Mouse (Mus musculus): Measurements from ENCODE around the gene 4921524J17Rik. TPM values are rescaled to one million over a fixed set of nuclear protein-coding genes. Genes with fewer than 3 reads are reported as not detected.
A peak's percentile ranks its signal among the peaks of the same experiment; 100 is the strongest.

Gene 4921524J17Rik
- polyA plus RNA-seq, 1 experiment from 2014 or later = 45.0 TPM

- no peak overlapping the region for H3K4me3 ChIP-seq (ENCODE audit: low read depth, low read length)
- H3K4me2 ChIP-seq (ENCODE audit: low read depth, severe bottlenecking) = no peak overlapping the region
- 72% methylated on average over 12 of the region's 12 CpGs for WGBS
- no peaks in the 10 kb centered on the region for H3K27me3 ChIP-seq (ENCODE audit: control insufficient read depth, insufficient read depth, low read length)
- no peaks in the 10 kb centered on the region for H3K9me3 ChIP-seq (ENCODE audit: control insufficient read depth, low read length)
- ATAC-seq (ENCODE audit: insufficient number of reproducible peaks, low FRiP score, low TSS enrichment, low read depth) (no peak), DNase-seq (ENCODE audit: low spot score) (no peak)
- peaks cover 9% of the 10 kb centered on the region; the same call in 1 of the 2 replicates for H3K4me1 ChIP-seq (ENCODE audit: control insufficient read depth, insufficient read depth, low read length)
- no peaks in the 10 kb centered on the region for H3K36me3 ChIP-seq (ENCODE audit: control insufficient read depth, insufficient read depth, low read length)
- no peak overlapping the region for H3K9ac ChIP-seq (ENCODE audit: low read length)
- H3K27ac ChIP-seq (replicated peaks; ENCODE audit: low read depth, low read length) = no peak overlapping the region
Observed at GRCm38 (mm10) chr8:85434817-85435216, 2.2 kb upstream of the 4921524J17Rik start.

- peaks cover 9% of the 10 kb centered on the region; the same call in 1 of the 2 replicates for H3K4me1 ChIP-seq (ENCODE audit: control insufficient read depth, insufficient read depth, low read length)
- 3% methylated on average over 6 of the region's 6 CpGs for WGBS
- DNase-seq (ENCODE audit: low spot score) (no peak), ATAC-seq (ENCODE audit: insufficient number of reproducible peaks, low FRiP score, low TSS enrichment, low read depth) (peak; percentile 45; the same call in 1 of the 2 replicates)
- H3K36me3 ChIP-seq (ENCODE audit: control insufficient read depth, insufficient read depth, low read length) = no peaks in the 10 kb centered on the region
- H3K9me3 ChIP-seq (ENCODE audit: control insufficient read depth, low read length) = no peaks in the 10 kb centered on the region
- H3K27me3 ChIP-seq (ENCODE audit: control insufficient read depth, insufficient read depth, low read length) = no peaks in the 10 kb centered on the region
- H3K9ac ChIP-seq (ENCODE audit: low read length) = peak overlapping the region; percentile 47; the same call in 1 of the 2 replicates
- H3K4me3 ChIP-seq (ENCODE audit: low read depth, low read length) = peak overlapping the region; percentile 53
- H3K27ac ChIP-seq (replicated peaks; ENCODE audit: low read depth, low read length) = no peak overlapping the region; the same call in 1 of the 2 replicates
- peak overlapping the region; percentile 45 for H3K4me2 ChIP-seq (ENCODE audit: low read depth, severe bottlenecking)
Observed at GRCm38 (mm10) chr8:85433017-85433393, 372 bp upstream of the 4921524J17Rik start.

- H3K4me1 ChIP-seq (ENCODE audit: control insufficient read depth, insufficient read depth, low read length) = peaks cover 9% of the 10 kb centered on the region; the same call in 1 of the 2 replicates
- no peaks in the 10 kb centered on the region for H3K9me3 ChIP-seq (ENCODE audit: control insufficient read depth, low read length)
- WGBS = 18% methylated on average over 10 of the region's 10 CpGs
- H3K27me3 ChIP-seq (ENCODE audit: control insufficient read depth, insufficient read depth, low read length) = no peaks in the 10 kb centered on the region
- H3K9ac ChIP-seq (ENCODE audit: low read length) = peak overlapping the region; percentile 89; the same call in 1 of the 2 replicates
- ATAC-seq (ENCODE audit: insufficient number of reproducible peaks, low FRiP score, low TSS enrichment, low read depth) (no peak), DNase-seq (ENCODE audit: low spot score) (no peak)
- peak overlapping the region; percentile 53 for H3K4me3 ChIP-seq (ENCODE audit: low read depth, low read length)
- no peaks in the 10 kb centered on the region; the same call in 1 of the 2 replicates for H3K36me3 ChIP-seq (ENCODE audit: control insufficient read depth, insufficient read depth, low read length)
- peak overlapping the region; percentile 45 for H3K4me2 ChIP-seq (ENCODE audit: low read depth, severe bottlenecking)
- peak overlapping the region; percentile 97; the same call in 1 of the 2 replicates for H3K27ac ChIP-seq (replicated peaks; ENCODE audit: low read depth, low read length)
Observed at GRCm38 (mm10) chr8:85431281-85432167, 1.1 kb downstream of the 4921524J17Rik start.

- H3K9me3 ChIP-seq (ENCODE audit: control insufficient read depth, low read length) = no peaks in the 10 kb centered on the region
- no peaks in the 10 kb centered on the region for H3K27me3 ChIP-seq (ENCODE audit: control insufficient read depth, insufficient read depth, low read length)
- peak overlapping the region; percentile 45 for H3K4me2 ChIP-seq (ENCODE audit: low read depth, severe bottlenecking)
- H3K9ac ChIP-seq (ENCODE audit: low read length) = no peak overlapping the region
- DNase-seq (ENCODE audit: low spot score) (peak; percentile 45), ATAC-seq (ENCODE audit: insufficient number of reproducible peaks, low FRiP score, low TSS enrichment, low read depth) (no peak)
- peaks cover 9% of the 10 kb centered on the region; the same call in 1 of the 2 replicates for H3K4me1 ChIP-seq (ENCODE audit: control insufficient read depth, insufficient read depth, low read length)
- no peak overlapping the region for H3K27ac ChIP-seq (replicated peaks; ENCODE audit: low read depth, low read length)
- H3K4me3 ChIP-seq (ENCODE audit: low read depth, low read length) = peak overlapping the region; percentile 53; the same call in 1 of the 2 replicates
- H3K36me3 ChIP-seq (ENCODE audit: control insufficient read depth, insufficient read depth, low read length) = no peaks in the 10 kb centered on the region; the same call in 1 of the 2 replicates
- 28% methylated on average over 3 of the region's 3 CpGs for WGBS
Observed at GRCm38 (mm10) chr8:85430801-85431200, 1.8 kb downstream of the 4921524J17Rik start.

GRCm38 (mm10) chr8:85429219-85429618, 3.4 kb downstream of the 4921524J17Rik start:
- no peak overlapping the region for H3K4me3 ChIP-seq (ENCODE audit: low read depth, low read length)
- DNase-seq (ENCODE audit: low spot score) (no peak), ATAC-seq (ENCODE audit: insufficient number of reproducible peaks, low FRiP score, low TSS enrichment, low read depth) (no peak)

GRCm38 (mm10) chr8:85427026-85427425, 5.6 kb downstream of the 4921524J17Rik start:
- no peak overlapping the region for H3K4me2 ChIP-seq (ENCODE audit: low read depth, severe bottlenecking)
- no peak for ATAC-seq (ENCODE audit: insufficient number of reproducible peaks, low FRiP score, low TSS enrichment, low read depth)
- 80% methylated on average over 4 of the region's 4 CpGs for WGBS
- no peak overlapping the region for H3K27ac ChIP-seq (replicated peaks; ENCODE audit: low read depth, low read length)
- H3K36me3 ChIP-seq (ENCODE audit: control insufficient read depth, insufficient read depth, low read length) = no peaks in the 10 kb centered on the region; the same call in 1 of the 2 replicates
- H3K9me3 ChIP-seq (ENCODE audit: control insufficient read depth, low read length) = no peaks in the 10 kb centered on the region
- no peak overlapping the region for H3K4me3 ChIP-seq (ENCODE audit: low read depth, low read length)
- H3K9ac ChIP-seq (ENCODE audit: low read length) = no peak overlapping the region
- DNase-seq (ENCODE audit: low spot score) = no peak
- H3K27me3 ChIP-seq (ENCODE audit: control insufficient read depth, insufficient read depth, low read length) = no peaks in the 10 kb centered on the region
- H3K4me1 ChIP-seq (ENCODE audit: control insufficient read depth, insufficient read depth, low read length) = peaks cover 9% of the 10 kb centered on the region; the same call in 1 of the 2 replicates

More at GRCm38 (mm10) chr8:85429219-85429618, 3.4 kb downstream of the 4921524J17Rik start:
- Histone ChIP-seq H3K27ac (replicated peaks; ENCODE audit: low read depth, low read length) (no peak overlapping the region), H3K9ac (ENCODE audit: low read length) (no peak overlapping the region), H3K4me1 (ENCODE audit: control insufficient read depth, insufficient read depth, low read length) (peaks cover 9% of the 10 kb centered on the region; the same call in 1 of the 2 replicates), H3K9me3 (ENCODE audit: control insufficient read depth, low read length) (no peaks in the 10 kb centered on the region), H3K36me3 (ENCODE audit: control insufficient read depth, insufficient read depth, low read length) (no peaks in the 10 kb centered on the region; the same call in 1 of the 2 replicates), H3K27me3 (ENCODE audit: control insufficient read depth, insufficient read depth, low read length) (no peaks in the 10 kb centered on the region), H3K4me2 (ENCODE audit: low read depth, severe bottlenecking) (no peak overlapping the region)
- 56% methylated on average over 4 of the region's 4 CpGs for WGBS

GRCm38 (mm10) chr8:85421329-85421728, 11.3 kb downstream of the 4921524J17Rik start:
- ATAC-seq (ENCODE audit: insufficient number of reproducible peaks, low FRiP score, low TSS enrichment, low read depth) = no peak
- Histone ChIP-seq H3K4me2 (ENCODE audit: low read depth, severe bottlenecking) (no peak overlapping the region), H3K27ac (replicated peaks; ENCODE audit: low read depth, low read length) (no peak overlapping the region), H3K4me1 (ENCODE audit: control insufficient read depth, insufficient read depth, low read length) (no peaks in the 10 kb centered on the region), H3K9ac (ENCODE audit: low read length) (no peak overlapping the region), H3K27me3 (ENCODE audit: control insufficient read depth, insufficient read depth, low read length) (no peaks in the 10 kb centered on the region), H3K36me3 (ENCODE audit: control insufficient read depth, insufficient read depth, low read length) (no peaks in the 10 kb centered on the region; the same call in 1 of the 2 replicates), H3K9me3 (ENCODE audit: control insufficient read depth, low read length) (no peaks in the 10 kb centered on the region), H3K4me3 (ENCODE audit: low read depth, low read length) (no peak overlapping the region)
- 81% methylated on average over 1 of the region's 1 CpGs for WGBS
- no peak for DNase-seq (ENCODE audit: low spot score)

GRCm38 (mm10) chr8:85408526-85408925, 24.1 kb downstream of the 4921524J17Rik start:
- Histone ChIP-seq H3K4me3 (ENCODE audit: low read depth, low read length) (no peak overlapping the region), H3K9me3 (ENCODE audit: control insufficient read depth, low read length) (no peaks in the 10 kb centered on the region), H3K36me3 (ENCODE audit: control insufficient read depth, insufficient read depth, low read length) (peaks cover 2% of the 10 kb centered on the region; the same call in 1 of the 2 replicates), H3K27me3 (ENCODE audit: control insufficient read depth, insufficient read depth, low read length) (no peaks in the 10 kb centered on the region), H3K4me2 (ENCODE audit: low read depth, severe bottlenecking) (no peak overlapping the region), H3K9ac (ENCODE audit: low read length) (no peak overlapping the region), H3K27ac (replicated peaks; ENCODE audit: low read depth, low read length) (no peak overlapping the region), H3K4me1 (ENCODE audit: control insufficient read depth, insufficient read depth, low read length) (no peaks in the 10 kb centered on the region)
- no peak for DNase-seq (ENCODE audit: low spot score)
- WGBS = 80% methylated on average over 3 of the region's 3 CpGs
- no peak for ATAC-seq (ENCODE audit: insufficient number of reproducible peaks, low FRiP score, low TSS enrichment, low read depth)
